Mouse (Mus musculus) embryonic facial prominence, embryonic 10.5 days (tissue): ENCODE data around the gene Zbtb16. TPM values are rescaled to one million over a fixed set of nuclear protein-coding genes. Genes with fewer than 3 reads are reported as not detected.

Source experiments
- DNase-seq: peaks from one replicate; pipeline ENCODE4 v3.0.0-alpha.2; 2017; ENCODE audit warnings: low spot score
- H3K27ac ChIP-seq: fragments of 300-500 bp; sonication (generic); replicated peaks from 2 replicates; pipeline ENCODE4 v1.5.1; 2016; ENCODE audit warnings: mild to moderate bottlenecking
- H3K27me3 ChIP-seq: fragments of 300-500 bp; sonication (generic); replicated peaks from 2 replicates; pipeline ENCODE4 v1.6.1; 2016; ENCODE audit warnings: low read depth, mild to moderate bottlenecking; ENCODE audit not compliant: poor library complexity, severe bottlenecking
- H3K36me3 ChIP-seq: fragments of 300-500 bp; sonication (generic); replicated peaks from 2 replicates; pipeline ENCODE4 v1.6.1; 2016; ENCODE audit warnings: mild to moderate bottlenecking, moderate library complexity
- H3K4me1 ChIP-seq: fragments of 300-500 bp; sonication (generic); 2 replicates; pipeline ENCODE4 v1.6.1; 2016
- H3K4me3 ChIP-seq: fragments of 300-500 bp; sonication (generic); 2 replicates; pipeline ENCODE4 v1.5.1; 2016; ENCODE audit warnings: mild to moderate bottlenecking, moderate library complexity
- H3K9me3 ChIP-seq: fragments of 300-500 bp; sonication (generic); 2 replicates; pipeline ENCODE4 v1.6.1; 2016; ENCODE audit warnings: mild to moderate bottlenecking
- WGBS: fragments of 180-500 bp; shearing (Covaris S2); methylation state at CpG from one replicate; pipeline ENCODE4 v1.1.7; 2016; 5-methylcytosine and 5-hydroxymethylcytosine counted together
- polyA plus RNA-seq: library from polyadenylated mRNA; unstranded; fragments of >200 nt; fragmentation: Nextera tagmentation; extraction: Ambion mirVana; gene quantifications from 2 replicates; pipeline ENCODE4 v1.2.1, GENCODE M21; 2016

Gene Zbtb16
- polyA plus RNA-seq, 1 experiment from 2014 or later: 15.8 TPM

GRCm38 (mm10) chr9:48724733-48725132, 111.3 kb downstream of the Zbtb16 start:
- Histone ChIP-seq H3K4me1 (peaks cover 57% of the 10 kb centered on the region), H3K27me3 (peaks cover 11% of the 10 kb centered on the region), H3K4me3 (no peak overlapping the region), H3K9me3 (no peaks in the 10 kb centered on the region), H3K27ac (no peak overlapping the region), H3K36me3 (no peaks in the 10 kb centered on the region)
- no peak for DNase-seq
- WGBS: 67% methylated on average over 3 of the region's 3 CpGs

- peak overlapping the region; percentile 16; the same call in 1 of the 2 replicates for H3K27ac ChIP-seq
- 76% methylated on average over 10 of the region's 10 CpGs for WGBS
- peaks cover 46% of the 10 kb centered on the region for H3K4me1 ChIP-seq
- no peak overlapping the region for H3K4me3 ChIP-seq
- peaks cover 8% of the 10 kb centered on the region for H3K27me3 ChIP-seq
- DNase-seq: no peak
- H3K36me3 ChIP-seq: no peaks in the 10 kb centered on the region; the same call in 1 of the 2 replicates
- H3K9me3 ChIP-seq: no peaks in the 10 kb centered on the region
Measured at GRCm38 (mm10) chr9:48723511-48724304, 112.3 kb downstream of the Zbtb16 start.

DNA sequence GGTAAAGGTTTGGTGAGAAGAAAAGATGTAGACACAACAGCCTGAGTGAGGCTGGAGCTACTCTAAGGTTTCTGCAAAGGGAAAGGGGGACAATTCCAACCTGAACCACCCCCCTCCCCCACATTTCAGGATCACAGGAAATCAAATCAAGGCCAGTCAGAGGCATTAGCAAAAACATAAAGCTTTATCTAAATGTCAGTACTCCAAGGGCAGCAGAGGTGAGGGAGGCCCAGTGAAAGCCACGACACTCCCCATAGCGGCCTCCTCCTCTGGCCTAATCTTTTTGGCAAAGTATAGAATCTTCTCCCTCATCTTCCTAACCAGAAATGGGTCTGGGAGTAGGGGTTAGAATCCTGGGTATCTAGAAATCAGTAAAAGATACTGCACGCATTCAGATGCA, 113.0 kb downstream of the Zbtb16 start:
- H3K27ac ChIP-seq: no peak overlapping the region
- 54% methylated on average over 3 of the region's 3 CpGs for WGBS
- DNase-seq: no peak

DNA sequence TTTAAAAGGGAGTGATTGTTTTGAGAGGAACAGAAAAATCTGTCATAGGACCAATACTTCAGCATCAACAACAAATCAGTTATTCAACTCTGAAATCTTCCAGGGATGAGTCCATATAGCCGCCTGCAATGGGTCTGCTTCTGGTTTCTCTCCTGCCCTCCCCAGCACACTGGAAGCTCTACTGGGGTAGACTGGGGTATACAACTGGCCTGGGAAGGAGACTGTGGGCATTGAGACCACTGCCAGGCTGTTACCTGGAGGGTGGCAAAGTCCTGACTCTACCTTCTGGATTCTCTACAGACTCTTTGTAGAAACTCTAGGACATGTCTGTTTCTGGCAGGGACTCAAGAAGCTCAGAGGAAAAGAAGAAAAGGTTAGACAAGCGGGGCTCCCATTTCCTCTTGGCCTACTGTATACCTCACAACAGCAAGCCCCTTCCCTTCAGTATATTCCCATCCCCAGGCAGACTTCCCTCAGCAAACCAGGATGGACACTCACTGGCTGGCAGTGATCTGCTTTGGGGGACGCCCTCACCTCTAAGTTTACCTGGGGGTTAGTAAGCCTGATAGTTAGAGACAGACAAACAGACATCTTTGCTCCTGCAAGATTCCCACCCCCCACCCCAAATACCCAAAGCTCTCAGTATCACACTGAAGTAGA, 113.6 kb downstream of the Zbtb16 start:
- 82% methylated on average over 3 of the region's 3 CpGs for WGBS
- Histone ChIP-seq H3K36me3 (peaks cover 7% of the 10 kb centered on the region), H3K4me1 (peaks cover 43% of the 10 kb centered on the region), H3K27ac (no peak overlapping the region), H3K9me3 (no peaks in the 10 kb centered on the region), H3K27me3 (peaks cover 8% of the 10 kb centered on the region), H3K4me3 (no peak overlapping the region)
- no peak for DNase-seq

More for the DNA sequence above, 113.0 kb downstream of the Zbtb16 start:
- peaks cover under 1% of the 10 kb centered on the region for H3K36me3 ChIP-seq
- H3K27me3 ChIP-seq: peaks cover 8% of the 10 kb centered on the region
- H3K4me1 ChIP-seq: peaks cover 45% of the 10 kb centered on the region
- no peak overlapping the region for H3K4me3 ChIP-seq
- H3K9me3 ChIP-seq: no peaks in the 10 kb centered on the region

DNA sequence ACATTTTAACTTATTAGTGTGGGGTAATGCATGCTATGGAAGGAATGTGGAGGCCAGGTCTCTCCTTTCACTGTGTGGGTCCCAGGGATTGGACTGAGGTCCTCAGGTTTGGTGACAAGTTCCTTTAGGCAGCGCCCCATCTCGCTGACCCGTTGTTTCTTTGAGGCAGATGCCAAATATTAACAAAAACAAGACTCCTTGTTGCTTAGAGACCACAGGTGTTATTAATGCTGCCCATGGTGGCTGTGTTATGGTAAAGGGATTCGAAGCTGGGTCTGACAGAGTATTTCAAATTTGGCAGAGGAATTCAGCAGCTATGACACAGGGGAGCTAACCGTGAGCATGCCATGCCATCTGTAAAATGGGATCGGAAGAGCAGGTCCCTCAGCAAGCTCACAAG, 114.4 kb downstream of the Zbtb16 start:
- 90% methylated on average over 6 of the region's 6 CpGs for WGBS
- Histone ChIP-seq H3K9me3 (no peaks in the 10 kb centered on the region), H3K27me3 (peaks cover 8% of the 10 kb centered on the region), H3K27ac (no peak overlapping the region), H3K4me1 (peaks cover 41% of the 10 kb centered on the region), H3K4me3 (no peak overlapping the region), H3K36me3 (peaks cover 14% of the 10 kb centered on the region)
- DNase-seq: no peak

GRCm38 (mm10) chr9:48721172-48721571, 114.8 kb downstream of the Zbtb16 start:
- H3K4me1 ChIP-seq: peaks cover 41% of the 10 kb centered on the region
- peak overlapping the region; percentile 10; the same call in 1 of the 2 replicates for H3K27ac ChIP-seq
- 71% methylated on average over 3 of the region's 3 CpGs for WGBS
- no peaks in the 10 kb centered on the region for H3K9me3 ChIP-seq
- peaks cover 8% of the 10 kb centered on the region for H3K27me3 ChIP-seq
- H3K36me3 ChIP-seq: peaks cover 19% of the 10 kb centered on the region
- H3K4me3 ChIP-seq: no peak overlapping the region
- no peak for DNase-seq

DNA sequence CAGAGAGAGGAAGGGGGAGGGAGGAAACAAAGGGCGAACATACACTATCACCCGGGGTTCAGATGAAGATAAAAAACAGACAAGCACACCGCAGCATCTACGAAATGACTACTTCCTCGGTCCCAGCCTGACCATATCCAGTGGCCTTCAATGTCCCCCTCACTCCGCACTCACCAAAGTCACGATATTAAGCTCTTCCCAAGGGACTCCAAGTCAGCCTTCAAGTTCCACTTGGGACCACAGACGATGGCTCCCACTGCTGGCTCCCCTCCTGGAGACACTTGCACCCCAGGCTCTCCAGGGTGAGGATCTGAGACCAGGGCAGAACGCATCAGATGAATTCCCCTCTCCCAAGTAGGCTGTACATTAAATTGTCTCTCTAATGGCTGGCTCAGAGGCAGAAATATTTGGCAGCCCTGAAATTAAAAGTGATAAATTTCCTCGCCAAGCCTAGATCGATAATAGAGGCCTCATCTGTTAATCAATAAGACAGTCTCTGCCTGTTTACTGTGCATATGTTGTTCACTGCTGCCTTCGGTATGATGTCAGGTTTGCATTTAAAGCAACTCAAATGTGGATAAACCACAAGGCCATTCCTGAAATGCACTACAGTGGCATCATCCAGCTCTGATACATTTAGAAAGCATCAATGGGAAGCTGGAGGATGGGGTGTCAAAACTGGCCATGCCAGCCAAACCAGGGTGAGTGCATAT, 115.6 kb downstream of the Zbtb16 start:
- DNase-seq: no peak
- Histone ChIP-seq H3K36me3 (peaks cover 27% of the 10 kb centered on the region), H3K27me3 (peaks cover 2% of the 10 kb centered on the region; the same call in 1 of the 2 replicates), H3K4me1 (peaks cover 41% of the 10 kb centered on the region), H3K9me3 (no peaks in the 10 kb centered on the region), H3K4me3 (no peak overlapping the region), H3K27ac (no peak overlapping the region)
- WGBS: 89% methylated on average over 12 of the region's 12 CpGs

- DNase-seq: no peak
- H3K36me3 ChIP-seq: peaks cover 33% of the 10 kb centered on the region
Measured at GRCm38 (mm10) chr9:48719619-48720018, 116.4 kb downstream of the Zbtb16 start.

GRCm38 (mm10) chr9:48716549-48716948, 119.5 kb downstream of the Zbtb16 start:
- H3K27ac ChIP-seq: no peak overlapping the region
- H3K4me3 ChIP-seq: no peak overlapping the region
- WGBS: 91% methylated on average over 8 of the region's 8 CpGs
- no peak for DNase-seq
- peaks cover 23% of the 10 kb centered on the region for H3K4me1 ChIP-seq
- peaks cover 33% of the 10 kb centered on the region for H3K36me3 ChIP-seq
- no peaks in the 10 kb centered on the region for H3K9me3 ChIP-seq
- H3K27me3 ChIP-seq: no peaks in the 10 kb centered on the region

More at GRCm38 (mm10) chr9:48719619-48720018, 116.4 kb downstream of the Zbtb16 start:
- no peaks in the 10 kb centered on the region for H3K27me3 ChIP-seq
- H3K4me1 ChIP-seq: peaks cover 38% of the 10 kb centered on the region
- H3K27ac ChIP-seq: no peak overlapping the region
- 81% methylated on average over 4 of the region's 4 CpGs for WGBS
- H3K4me3 ChIP-seq: no peak overlapping the region
- H3K9me3 ChIP-seq: no peaks in the 10 kb centered on the region

GRCm38 (mm10) chr9:48715042-48715441, 121.0 kb downstream of the Zbtb16 start:
- Histone ChIP-seq H3K9me3 (no peaks in the 10 kb centered on the region), H3K36me3 (peaks cover 33% of the 10 kb centered on the region), H3K4me3 (no peak overlapping the region), H3K27me3 (no peaks in the 10 kb centered on the region), H3K27ac (no peak overlapping the region), H3K4me1 (peaks cover 33% of the 10 kb centered on the region)
- no peak for DNase-seq
- 96% methylated on average over 8 of the region's 8 CpGs for WGBS

DNA sequence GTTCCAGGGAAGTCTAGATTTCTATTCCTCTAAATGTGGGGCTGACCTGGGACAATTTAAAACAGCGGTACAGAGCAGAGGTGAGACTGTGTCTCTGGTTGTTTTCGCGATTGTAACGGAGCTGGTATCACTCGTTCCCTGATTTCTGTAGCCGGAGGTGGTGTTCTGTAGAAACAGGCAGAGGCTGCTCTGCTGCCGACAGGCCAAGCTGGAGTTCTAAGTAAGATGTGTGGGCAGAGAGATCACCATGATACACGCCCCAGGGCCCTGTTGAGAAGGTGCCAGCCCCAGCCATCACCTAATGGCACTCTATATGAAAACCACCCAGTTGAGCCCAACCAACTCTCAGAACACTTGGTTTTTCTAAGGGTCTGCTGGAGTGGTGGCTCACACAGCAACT, 122.2 kb downstream of the Zbtb16 start:
- Histone ChIP-seq H3K36me3 (peaks cover 33% of the 10 kb centered on the region), H3K4me3 (no peak overlapping the region), H3K27me3 (no peaks in the 10 kb centered on the region), H3K27ac (no peak overlapping the region), H3K4me1 (peaks cover 33% of the 10 kb centered on the region), H3K9me3 (no peaks in the 10 kb centered on the region)
- no peak for DNase-seq
- 92% methylated on average over 8 of the region's 8 CpGs for WGBS

DNA sequence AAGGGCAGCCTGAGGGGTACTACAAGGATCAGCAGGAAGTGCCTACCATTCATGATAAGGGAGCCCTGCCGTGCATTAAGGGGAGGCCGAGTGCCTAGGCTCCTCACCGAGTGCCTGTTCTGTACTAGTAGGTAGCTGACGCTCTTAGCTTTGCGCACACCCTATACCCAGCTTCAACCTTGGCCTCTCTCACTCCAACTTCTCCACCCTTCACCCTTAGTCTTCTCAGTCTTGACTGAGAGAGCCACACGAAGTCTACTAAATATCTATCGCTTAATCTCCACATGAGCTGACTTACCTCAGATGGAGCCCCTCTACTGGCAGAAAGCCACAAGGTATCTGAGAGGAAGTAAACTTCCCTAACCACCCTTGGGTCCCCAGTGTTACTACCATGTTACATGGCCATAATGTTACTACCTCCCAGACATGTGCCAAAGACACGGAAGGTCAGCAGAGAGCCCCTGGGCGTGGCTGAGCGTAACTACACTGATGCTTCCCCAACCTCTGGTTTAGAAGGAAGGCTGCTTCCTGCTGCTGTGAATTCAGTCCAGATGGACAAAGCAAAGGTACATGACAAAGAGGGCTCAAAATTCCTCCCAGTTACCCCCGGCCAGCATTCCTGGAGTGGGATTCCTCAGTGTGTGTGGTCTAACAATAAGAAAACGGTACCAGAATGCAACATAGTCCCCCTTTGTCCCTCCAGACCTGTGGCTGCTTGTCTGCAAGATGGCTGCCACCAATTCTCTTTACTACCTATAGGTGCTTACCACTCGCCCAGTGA, 122.8 kb downstream of the Zbtb16 start:
- H3K36me3 ChIP-seq: peaks cover 37% of the 10 kb centered on the region
- WGBS: 87% methylated on average over 13 of the region's 13 CpGs

More for the DNA sequence above, 122.8 kb downstream of the Zbtb16 start:
- Histone ChIP-seq H3K27me3 (no peaks in the 10 kb centered on the region), H3K4me3 (no peak overlapping the region), H3K27ac (no peak overlapping the region), H3K4me1 (peaks cover 29% of the 10 kb centered on the region), H3K9me3 (no peaks in the 10 kb centered on the region)
- DNase-seq: no peak
